Mouse (Mus musculus) liver, embryonic 14.5 days (tissue): ENCODE data around the gene Hint1.

Source experiments
- CTCF ChIP-seq: IDR thresholded peaks from 2 replicates; pipeline ENCODE4 v1.5.1; 2016; ENCODE audit warnings: antibody characterized with exemption, low read depth, control low read depth
- EP300 ChIP-seq: IDR thresholded peaks from 2 replicates; pipeline ENCODE4 v1.6.1; 2016; ENCODE audit warnings: antibody characterized with exemption, low read depth

DNA sequence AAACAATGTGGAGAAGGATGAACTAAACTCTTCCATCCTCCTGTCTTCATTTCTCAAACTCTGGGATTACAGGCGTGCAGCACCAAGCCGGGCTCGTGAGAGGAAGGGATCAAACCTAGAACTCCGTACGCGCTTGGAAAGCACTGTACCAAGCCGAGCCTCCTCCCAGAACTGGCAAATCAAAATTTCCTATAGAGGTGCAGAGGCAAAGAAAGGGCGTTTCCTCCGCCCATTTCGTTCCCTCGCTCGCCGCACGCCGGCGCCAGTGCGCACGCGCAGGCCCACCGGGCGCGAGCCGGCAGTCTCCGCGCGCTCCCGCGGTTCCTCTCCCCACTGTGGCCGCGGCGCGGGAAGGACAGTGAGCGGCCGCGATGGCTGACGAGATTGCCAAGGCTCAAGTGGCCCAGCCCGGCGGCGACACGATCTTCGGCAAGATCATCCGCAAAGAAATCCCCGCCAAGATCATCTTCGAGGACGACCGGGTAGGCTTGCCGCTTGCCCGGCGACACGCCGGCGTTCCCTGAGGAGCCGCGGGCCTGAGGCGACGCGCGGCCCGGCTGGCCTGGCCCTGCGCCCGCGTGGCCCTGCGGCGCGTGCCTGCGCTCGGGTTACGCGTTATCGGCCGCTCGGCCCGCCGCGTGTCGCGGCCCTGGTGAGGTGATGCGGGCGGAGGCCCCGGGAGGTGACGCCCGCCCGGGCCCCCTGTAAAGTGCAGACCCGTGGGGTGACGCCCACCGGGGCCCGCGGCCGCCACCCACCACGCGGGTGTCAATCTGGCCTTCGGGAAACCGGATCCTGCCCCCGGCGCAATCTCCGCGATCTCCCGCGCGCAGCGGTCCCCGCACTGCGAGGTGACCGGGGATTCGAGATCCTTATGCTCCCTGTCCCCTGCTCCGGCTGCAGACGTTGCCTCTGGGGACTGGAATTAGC is at the start of gene Hint1:
- TF ChIP-seq EP300 (0 out of 2 replicates have a peak, but pooled peaks have one; percentile 15), CTCF (0 out of 2 replicates have a peak, but pooled peaks have one; percentile 28)
